Mouse (Mus musculus) monocyte, adult 5-6 weeks (primary cell): ENCODE data around the gene Rbm45. TPM values are rescaled to one million over a fixed set of nuclear protein-coding genes. Genes with fewer than 3 reads are reported as not detected.

ENCODE experiments used
- ATAC-seq: fragments of 153-309, 156-312 bp; replicated peaks from 2 replicates; pipeline ENCODE4 v1.8.0; 2017; ENCODE audit warnings: mild to moderate bottlenecking; ENCODE audit not compliant: low TSS enrichment, insufficient number of reproducible peaks, severe bottlenecking, poor library complexity, low FRiP score
- total RNA-seq: library from RNA; stranded (forward); fragments of 200-1000, 200-491, 200-594 nt; gene quantifications from 3 replicates; pipeline ENCODE4 v1.2.3, GENCODE M21; 2017

The Rbm45 gene
- total RNA-seq = 36.7 to 49.5 TPM (median 49.4 TPM) in 3 replicates

DNA sequence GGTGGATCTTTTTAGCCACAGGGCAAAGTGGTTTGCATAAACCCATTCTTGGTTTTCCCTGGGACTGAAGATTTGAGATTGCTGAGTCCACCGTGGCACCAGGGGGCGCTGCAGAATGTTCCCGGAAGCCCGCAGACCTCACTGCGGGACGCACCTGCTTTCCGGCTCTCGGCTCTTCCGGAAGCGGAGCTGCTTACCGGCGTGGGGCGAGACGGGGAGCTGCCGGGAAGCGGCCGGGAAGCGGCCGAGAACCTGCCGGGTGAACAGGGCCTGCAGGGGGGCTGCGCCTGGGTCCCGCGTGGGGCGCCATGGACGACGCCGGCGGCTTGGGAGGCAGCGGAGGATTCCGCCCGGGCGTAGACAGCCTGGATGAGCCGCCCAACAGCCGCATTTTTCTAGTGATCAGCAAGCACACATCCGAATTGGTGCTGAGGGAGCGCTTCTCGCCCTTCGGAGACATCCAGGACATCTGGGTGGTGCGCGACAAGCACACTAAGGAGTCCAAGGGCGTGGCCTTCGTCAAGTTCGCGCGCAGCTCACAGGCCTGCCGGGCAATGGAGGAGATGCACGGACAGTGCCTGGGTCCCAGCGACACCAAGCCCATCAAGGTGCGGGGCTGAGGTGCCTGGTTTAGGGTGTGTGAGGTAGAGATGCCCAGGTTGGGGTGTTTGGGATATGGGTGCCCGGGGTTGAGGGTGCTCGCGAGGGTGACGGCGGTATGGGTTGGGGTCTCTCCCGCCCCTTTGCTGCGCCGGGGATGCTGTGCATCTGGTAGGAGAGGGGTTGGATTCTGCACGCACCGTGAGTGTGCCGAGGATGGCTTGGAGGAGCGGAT lies at the start of gene Rbm45:
Gene Rbm45 (plus strand): TSS at position 164 of the 835 bp plus-strand sequence.
- peak; percentile 85 for ATAC-seq

DNA sequence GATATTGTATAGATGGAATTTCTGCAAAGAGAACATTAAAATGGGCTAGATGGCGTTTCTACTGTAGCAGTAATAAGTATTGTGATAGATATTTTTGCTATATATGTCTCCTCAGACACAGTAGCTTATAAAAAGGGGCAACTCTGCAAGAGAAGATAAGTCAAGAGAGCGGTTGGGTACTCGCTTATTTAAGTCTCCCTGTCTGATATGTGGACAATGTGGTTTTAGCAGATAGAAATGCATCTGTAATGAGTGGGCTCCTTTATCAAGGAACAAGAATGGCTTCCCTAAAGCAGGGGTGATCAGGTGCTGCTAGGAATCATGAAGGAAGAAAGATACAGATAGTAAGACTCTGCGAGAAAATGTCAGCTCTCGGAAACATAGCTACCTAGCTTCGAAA lies 49.4 kb upstream of the Rbm45 start:
- ATAC-seq = no peak

DNA sequence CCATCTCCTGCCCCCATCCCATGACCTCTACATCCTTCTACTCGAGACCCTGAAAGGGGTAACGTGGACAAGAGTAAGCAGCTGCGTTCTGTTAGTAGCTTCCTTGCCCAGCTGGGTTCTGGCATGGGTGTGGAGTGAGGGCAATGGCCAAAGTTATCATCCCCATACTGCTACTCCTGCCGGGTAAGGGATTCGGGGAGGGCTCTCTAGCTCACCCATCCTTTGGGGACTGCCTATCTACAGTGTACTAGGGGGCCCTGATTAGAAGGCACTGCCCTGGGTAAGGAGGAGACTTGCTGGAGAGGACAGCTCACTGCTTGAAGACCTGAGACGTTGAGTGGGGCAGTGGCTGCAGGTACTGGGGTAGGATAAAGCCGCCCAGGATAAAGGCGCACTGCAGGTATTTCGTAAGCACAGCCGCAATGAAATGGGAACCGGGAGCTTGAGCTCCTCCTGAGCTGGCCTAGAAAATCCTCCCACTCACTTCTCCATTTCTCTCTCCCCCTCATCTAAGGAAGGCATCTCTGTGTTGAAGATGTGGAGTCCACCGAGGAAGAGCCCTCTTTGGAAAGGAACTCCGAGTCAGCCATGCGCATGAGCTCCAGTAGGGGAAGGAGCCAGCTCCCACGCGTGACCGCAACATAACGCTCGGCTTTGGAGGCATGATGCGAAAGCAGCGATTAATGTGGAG lies 46.5 kb upstream of the Rbm45 start:
- no peak for ATAC-seq

DNA sequence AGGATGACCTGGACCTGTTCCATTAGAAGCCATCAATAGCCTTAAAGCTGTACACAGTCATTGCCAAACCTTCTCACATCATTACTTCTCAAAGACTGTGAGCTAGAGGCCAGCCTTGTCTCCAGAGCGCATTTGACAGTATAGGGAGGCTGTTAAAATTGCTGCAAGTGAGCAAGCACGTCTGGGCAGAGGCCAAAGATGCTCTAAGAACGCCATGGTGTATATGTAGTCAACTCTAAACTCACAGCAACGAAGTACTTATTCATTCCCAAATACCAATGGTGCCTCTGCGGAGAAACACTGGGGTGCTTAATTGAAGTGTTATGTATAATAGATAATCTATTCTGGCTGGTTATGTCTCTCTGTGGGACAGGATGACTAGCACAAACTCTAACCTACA lies 45.3 kb upstream of the Rbm45 start:
- no peak for ATAC-seq

DNA sequence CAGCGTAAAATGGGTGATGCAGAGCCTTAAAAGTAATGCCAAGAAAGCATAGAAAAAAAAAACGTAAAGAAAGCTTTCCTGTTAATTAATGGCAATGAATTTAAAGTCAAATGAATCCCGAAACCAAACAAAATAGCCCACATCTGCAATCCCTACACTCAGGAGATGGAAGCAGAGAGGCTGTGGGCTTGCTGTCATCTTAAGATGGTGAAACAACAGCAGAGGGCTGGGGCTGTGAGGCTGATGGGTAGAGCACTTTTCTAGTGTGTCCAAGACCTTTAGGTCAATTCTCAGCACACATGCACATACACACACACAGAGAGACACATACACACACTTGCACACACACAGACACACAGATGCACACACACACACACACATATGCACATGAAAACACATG lies 43.6 kb upstream of the Rbm45 start:
- ATAC-seq = no peak

DNA sequence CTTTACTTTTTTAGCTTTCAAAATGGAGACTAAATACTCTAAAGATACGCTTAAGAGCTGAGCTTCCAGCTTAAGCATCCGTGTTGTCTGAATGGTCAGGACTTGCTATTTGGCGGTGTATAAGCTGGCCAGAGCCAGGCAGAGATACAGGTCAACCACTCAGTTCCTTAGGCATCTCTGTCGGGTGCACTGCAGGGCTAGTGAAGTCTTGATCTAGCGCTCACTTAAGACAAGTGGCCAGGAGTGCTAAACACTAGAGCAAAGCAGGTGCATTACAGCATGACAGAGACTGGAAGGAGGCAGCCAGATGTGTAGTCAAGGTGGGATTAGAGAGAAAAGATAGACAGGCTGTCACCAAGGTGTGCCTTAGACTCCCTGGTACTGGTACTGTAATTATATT lies 39.7 kb upstream of the Rbm45 start:
- no peak for ATAC-seq

DNA sequence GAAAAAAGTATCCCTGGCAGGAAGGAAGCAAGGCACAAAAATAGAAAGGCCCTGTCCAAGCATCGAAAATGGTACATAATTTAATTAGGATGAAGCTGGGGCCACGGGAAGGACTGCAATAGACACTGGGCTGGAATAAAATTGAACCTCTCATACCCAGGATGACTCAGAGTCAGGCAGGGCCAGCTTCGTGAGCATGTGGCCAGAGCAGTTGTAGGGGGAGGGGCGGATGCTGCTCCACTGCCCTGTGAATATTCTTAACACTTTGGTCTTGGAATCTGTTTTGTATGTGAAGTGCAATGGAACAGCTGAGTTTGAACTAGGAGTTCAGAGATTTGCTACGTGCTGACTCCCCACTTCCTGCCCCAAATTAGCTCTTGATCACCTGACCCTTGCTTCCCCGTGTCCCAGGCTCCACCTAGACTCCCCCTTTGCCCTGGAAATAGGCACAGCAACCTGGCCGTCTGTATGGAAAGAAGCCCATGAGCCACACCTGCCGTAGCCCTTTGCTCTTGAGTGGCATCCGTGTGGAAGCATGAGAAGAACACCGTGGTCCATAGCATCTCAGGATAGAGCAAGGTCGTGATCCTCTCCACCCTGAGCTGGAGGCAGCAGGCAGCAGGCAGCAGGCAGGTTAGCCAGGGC lies 37.5 kb upstream of the Rbm45 start:
- ATAC-seq = no peak

DNA sequence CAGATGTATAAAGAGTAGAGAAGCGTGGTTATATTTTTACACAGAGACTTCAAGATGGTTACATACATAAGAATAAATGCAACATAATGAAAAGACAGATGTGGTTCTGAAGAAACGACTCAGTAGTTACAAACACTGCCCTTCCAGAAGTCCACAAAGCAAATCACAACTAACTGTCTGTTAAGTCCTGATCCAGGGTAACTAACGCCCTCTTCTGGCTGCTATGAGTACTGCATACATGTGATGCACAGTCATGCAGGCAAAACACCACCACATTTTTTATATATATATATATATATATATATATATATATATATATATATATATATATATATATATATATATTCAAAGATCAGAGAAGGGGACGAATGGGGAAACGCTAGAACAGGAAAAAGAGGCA lies 35.2 kb upstream of the Rbm45 start:
- ATAC-seq = no peak

DNA sequence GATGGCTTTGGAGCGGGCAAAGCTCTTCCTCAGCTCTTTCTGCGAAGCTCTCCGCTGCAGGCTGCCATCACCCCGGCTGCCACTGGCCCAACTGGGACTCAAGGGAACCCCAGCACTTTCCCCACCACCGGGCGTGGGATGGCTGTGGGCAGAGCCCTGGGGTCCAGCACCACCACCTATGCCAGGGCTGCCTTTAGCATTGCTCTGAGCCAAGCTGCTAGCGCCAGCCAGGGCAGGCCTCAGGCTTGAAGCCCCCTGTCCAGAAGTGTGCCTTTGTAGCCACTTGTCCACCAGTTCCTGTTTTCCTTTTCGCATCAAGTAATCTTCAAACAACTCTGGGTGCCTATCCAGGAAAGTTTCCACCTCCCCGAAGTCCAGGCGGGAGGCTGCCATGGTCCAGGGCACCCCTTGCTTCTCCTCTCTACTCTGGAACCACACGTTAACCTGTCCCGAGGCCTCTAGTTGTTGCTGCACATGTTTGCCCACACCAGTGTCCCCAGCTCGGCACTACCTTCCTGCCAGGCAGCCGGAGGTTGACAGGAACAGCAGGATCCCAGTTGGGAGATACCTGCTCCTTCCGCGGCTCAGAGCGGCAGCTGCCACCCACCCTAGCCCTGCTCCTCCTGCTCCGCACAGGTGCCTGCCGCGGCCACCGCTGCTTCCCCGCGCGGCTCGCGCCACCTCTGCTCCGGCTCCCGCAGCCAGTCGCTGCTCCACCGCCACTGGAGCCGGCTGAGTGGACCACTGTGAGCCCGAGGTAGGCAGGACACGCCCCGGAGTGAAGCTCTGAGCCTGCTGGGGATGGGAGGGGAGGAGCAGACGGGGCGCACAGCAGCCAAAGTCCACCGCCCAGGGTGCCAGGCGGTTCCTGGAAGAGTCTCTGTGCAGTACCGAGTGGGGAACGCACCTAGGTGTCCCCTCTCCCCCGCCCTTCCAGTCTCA lies 31.3 kb upstream of the Rbm45 start, which contains the start of gene Pde11a:
Gene Pde11a (minus strand): TSS at position 560 of the 942 bp plus-strand sequence.
- no peak for ATAC-seq

DNA sequence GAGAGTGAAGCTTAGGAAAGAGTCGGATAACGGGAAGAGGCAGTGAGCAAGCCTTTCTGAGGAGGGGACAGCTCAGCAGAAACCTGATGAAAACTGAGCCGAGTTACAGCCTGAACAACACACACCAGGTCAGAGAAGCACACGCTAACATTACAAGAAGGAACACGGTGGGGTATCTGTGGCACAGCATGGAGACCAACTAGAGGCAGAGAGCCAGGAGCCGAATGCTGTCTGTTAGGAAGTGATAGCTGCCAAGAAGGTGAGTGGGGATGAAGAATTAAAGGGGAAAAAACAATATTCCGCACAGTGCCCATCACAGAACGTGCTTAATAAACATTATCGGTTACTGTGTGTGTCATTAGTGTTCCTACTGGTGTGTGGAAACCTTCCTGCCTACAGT lies 27.6 kb upstream of the Rbm45 start:
- ATAC-seq = no peak

DNA sequence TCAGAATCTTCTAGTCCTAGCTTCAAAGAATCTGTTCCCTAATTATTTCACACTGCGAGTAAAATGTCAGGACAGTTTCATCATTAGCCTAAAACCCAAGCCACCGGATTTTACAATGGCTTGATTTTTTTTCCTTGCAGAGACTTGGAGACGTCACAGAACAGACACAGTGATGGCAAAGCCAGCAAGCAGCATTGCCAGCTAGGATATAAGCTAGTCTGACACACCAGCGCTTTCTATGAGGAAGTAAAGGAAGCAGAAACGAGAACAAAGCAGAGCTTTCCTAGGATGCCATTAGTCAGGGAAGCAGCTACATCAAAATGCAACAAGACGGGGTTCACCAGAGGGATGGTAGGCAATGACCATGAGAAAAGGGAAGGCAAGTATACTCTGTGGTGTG lies 21.9 kb upstream of the Rbm45 start:
- no peak for ATAC-seq

DNA sequence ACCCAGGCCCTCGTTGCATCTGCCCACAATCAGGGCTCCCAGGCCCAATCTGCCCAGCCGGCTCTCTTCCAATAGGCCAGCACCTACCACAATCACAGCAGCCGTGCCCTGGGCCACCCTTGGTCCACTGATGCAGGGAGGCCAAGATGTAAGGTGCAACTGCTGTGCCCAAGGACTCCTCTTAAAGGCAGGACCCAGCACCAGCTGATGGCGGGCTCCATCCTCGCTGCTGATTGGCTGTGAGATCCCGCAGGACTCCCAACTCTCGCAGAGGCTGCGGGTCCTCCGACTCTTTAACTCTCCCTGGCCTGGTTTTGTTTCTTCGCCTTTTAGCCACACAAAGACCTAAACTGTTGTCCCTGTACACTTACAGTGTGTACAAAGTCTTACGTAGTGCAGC lies 9.6 kb upstream of the Rbm45 start, which contains the start of gene Cyct:
Gene Cyct (minus strand): TSS at position 225 of the 400 bp plus-strand sequence.
- ATAC-seq = no peak

DNA sequence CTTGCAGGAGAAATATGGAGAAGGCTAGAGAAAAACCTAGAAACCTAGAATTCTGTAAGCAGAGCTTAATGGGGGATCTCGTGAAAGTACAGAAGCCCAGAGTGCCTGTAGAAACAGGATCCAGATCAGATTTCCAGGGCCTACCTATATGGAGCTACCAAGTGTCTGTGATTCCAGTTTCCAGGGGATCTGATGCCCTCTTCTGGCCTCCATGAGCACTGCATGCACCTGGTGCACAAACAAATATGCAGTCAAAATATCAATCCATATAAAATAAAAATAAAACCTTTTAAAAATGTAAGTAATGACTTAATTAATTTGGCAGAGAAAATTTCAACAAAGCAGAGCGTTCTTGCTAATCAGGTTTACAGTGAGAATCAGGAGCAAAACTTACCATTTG lies 7.7 kb upstream of the Rbm45 start:
- ATAC-seq = no peak

DNA sequence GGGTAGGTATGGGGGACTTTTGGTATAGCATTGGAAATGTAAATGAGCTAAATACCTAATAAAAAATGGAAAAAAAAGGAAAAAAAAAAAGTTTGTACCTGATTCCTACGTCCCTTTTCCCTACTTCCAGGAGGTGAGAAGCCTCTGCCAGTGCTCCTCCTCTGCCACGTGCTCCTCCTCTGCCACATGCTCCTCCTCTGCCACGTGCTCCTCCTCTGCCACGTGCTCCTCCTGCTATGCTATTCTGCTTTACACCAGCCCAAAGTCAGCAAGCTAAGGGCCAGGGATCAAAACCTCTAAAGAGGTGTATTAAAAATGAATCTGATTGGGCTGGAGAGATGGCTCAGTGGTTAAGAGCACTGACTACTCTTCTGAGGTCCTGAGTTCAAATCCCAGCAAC lies 4.0 kb upstream of the Rbm45 start:
- ATAC-seq = no peak

DNA sequence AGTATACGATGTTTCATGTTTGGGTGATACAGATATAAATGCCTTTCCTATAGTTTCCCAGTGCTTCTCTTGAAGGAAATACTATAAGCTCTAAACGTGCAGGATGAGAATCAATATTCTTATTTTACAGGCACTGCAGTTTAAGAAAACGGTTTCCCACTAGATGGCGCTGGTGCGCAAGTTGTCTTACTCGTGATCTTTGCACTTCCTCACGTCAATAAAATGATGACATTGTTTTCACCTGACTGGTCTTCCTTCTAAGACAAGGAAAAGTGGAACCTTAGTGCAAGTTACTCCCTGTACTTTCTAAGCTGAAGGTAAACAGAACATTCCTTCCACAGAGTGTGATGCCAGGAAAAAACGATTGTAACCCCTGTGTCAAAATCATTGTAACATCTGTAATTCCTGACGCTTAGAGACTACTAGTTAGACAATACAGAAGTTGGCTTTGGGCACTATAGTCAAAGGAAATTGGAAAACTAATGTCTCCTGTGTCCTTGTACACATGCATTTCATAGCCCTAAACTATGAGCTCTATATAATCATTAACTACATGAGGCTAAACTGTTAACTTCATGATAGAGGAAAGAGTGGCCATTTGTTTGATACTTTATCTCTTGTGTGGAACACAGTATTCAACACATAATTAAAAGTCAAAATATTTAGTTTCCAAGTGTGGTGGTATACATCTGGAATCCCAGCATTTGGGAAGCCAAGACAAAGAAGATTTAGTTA lies 2.4 kb upstream of the Rbm45 start:
- ATAC-seq = 0 out of 2 replicates have a peak, but pooled peaks have one; percentile 34

DNA sequence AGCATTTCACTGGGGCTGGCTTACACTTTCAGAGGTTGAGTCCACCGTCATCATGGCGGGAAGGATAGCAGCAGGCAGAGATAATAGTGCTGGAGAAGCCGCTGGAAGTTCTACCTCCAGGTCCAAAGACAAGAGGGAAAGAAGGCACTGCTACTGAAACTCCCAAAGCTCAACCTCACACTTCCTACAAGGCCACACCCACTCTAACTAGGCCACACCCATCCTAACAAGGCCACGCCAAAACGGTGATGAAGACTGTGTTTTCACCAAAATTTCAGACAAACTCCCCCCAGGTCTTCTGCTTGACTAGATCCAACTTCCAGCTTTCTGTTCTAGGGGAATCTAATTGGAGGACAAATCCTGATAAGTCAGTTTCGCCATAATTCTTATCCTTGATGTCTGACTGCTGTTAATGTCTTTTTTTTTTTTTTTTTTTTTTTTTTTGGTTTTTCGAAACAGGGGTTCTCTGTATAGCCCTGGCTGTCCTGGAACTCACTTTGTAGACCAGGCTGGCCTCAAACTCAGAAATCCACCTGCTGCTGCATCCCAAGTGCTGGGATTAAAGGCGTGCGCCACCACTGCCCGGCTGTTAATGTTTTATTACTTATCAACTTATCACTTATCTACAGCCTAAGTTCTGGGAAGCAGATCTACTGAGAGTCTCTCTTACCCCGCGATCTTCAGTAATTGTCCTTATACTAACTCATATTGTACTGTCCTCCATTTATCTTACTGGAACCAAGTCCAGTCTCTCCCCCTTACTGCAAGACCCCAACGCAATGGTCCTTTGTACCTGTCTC lies 723 bp upstream of the Rbm45 start:
- ATAC-seq = no peak

DNA sequence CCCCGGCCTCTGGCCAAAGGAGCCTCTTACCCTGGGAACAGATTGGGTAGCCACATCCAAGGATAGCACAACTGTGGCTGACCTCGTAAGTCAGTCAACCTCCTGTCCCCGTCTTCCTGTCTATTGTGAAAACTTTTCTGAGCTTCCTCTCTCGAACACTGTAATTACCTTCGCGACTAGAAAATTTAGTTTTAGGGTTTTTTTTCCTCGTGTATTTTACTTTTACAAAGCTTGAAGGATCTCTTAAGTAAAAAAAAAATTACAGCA lies 805 bp downstream of the Rbm45 start:
- ATAC-seq = no peak
